Mouse (Mus musculus) A20 (cell line): ENCODE measurements around the gene Kifc3.
"Not testable (repeated sequence)": the region's sequence is repeated elsewhere in the genome, so short reads cannot be mapped to it uniquely, and the experiment has no call there.

Experiments used
- DNase-seq: peaks from one replicate; pipeline ENCODE4 v3.0.0-alpha.2; 2011; ENCODE audit warnings: low read depth, low spot score

The Kifc3 gene

GRCm38 (mm10) chr8:95203326-95204038, 870 bp upstream of the Kifc3 start:
- no peak for DNase-seq

- no peak for DNase-seq
Measured at GRCm38 (mm10) chr8:95202056-95202570, 499 bp downstream of the Kifc3 start.

- DNase-seq, result no peak
Measured at GRCm38 (mm10) chr8:95201491-95201890, 1.1 kb downstream of the Kifc3 start.

GRCm38 (mm10) chr8:95200001-95200405, 2.6 kb downstream of the Kifc3 start:
- DNase-seq, result no peak

GRCm38 (mm10) chr8:95195728-95196127, 6.9 kb downstream of the Kifc3 start:
- DNase-seq, result no peak

GRCm38 (mm10) chr8:95191497-95192175, 11.0 kb downstream of the Kifc3 start:
- DNase-seq, result no peak

GRCm38 (mm10) chr8:95187579-95187978, 15.0 kb downstream of the Kifc3 start:
- DNase-seq, result no peak

GRCm38 (mm10) chr8:95185891-95186513, 16.6 kb downstream of the Kifc3 start:
- no peak for DNase-seq

GRCm38 (mm10) chr8:95185104-95185503, 17.5 kb downstream of the Kifc3 start:
- DNase-seq, result no peak

GRCm38 (mm10) chr8:95184171-95184570, 18.4 kb downstream of the Kifc3 start:
- DNase-seq, result no peak

GRCm38 (mm10) chr8:95181850-95182249, 20.8 kb downstream of the Kifc3 start:
- DNase-seq, result no peak

- no peak for DNase-seq
Measured at GRCm38 (mm10) chr8:95178191-95178590, 24.4 kb downstream of the Kifc3 start.

- no peak for DNase-seq
Measured at GRCm38 (mm10) chr8:95176985-95177384, 25.6 kb downstream of the Kifc3 start.

- DNase-seq, result no peak
Measured at GRCm38 (mm10) chr8:95175808-95176207, 26.8 kb downstream of the Kifc3 start.

GRCm38 (mm10) chr8:95175306-95175705, 27.3 kb downstream of the Kifc3 start:
- DNase-seq, result no peak

GRCm38 (mm10) chr8:95172433-95172832, 30.2 kb downstream of the Kifc3 start:
- no peak for DNase-seq

GRCm38 (mm10) chr8:95167726-95168125, 34.9 kb downstream of the Kifc3 start:
- no peak for DNase-seq

GRCm38 (mm10) chr8:95166400-95166799, 36.2 kb downstream of the Kifc3 start:
- no peak for DNase-seq

GRCm38 (mm10) chr8:95165923-95166322, 36.7 kb downstream of the Kifc3 start:
- no peak for DNase-seq

- DNase-seq, result no peak
Measured at GRCm38 (mm10) chr8:95164469-95164868, 38.1 kb downstream of the Kifc3 start.

GRCm38 (mm10) chr8:95163969-95164368, 38.6 kb downstream of the Kifc3 start:
- not testable (repeated sequence) for DNase-seq

- DNase-seq, result no peak
Measured at GRCm38 (mm10) chr8:95162785-95163184, 39.8 kb downstream of the Kifc3 start.

- DNase-seq, result no peak
Measured at GRCm38 (mm10) chr8:95159344-95159743, 43.3 kb downstream of the Kifc3 start.
